ENCODE assay signal across 8 mouse cellular contexts in the genomic region with DNA sequence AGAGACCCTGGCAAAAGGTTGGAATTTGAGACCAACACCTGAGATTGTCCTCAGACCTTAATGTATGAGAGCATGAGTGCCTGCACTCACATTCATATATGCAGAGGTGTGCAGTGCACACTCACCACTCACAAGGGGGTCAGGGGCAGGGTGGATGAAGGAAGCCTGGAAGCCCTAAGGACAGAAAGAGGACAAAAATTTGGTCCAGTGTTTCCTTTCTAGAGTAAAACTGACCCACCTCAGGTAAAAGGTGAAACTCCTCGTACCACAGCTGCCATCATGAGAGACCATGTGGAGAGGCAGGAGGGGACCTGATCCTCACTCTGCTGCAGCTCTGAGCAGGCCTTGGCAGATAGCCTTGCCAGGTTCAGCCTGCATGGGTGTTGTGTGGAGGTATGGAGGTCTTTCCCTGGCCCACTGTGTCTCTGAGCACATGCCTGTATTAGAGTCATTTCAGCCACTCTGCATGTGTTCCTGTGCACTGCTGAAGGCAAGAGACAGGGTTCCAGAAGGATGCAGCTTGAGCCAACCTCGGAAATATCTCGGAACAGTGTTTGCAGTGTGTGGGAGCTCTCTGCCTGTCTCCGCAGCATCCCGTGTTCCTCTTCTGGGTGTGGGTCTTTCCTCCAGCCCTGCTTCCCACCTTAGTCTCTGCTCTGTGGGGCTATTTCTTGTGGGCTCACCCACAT. TPM values are rescaled to one million over a fixed set of nuclear protein-coding genes. Genes with fewer than 3 reads are reported as not detected.
DNase-seq lines count a peak whose midpoint lies in the region; ATAC-seq lines count a peak whose summit lies in the region.

No protein-coding gene starts in this region.

- H3K27me3 ChIP-seq in liver, embryonic 11.5 days (replicated peaks; ENCODE audit: control insufficient read depth, insufficient read depth, low read length): peaks cover 12% of the 10 kb centered on the region
- H3K27me3 ChIP-seq in intestine, embryonic 15.5 days (replicated peaks): peaks cover 8% of the 10 kb centered on the region; the same call in 1 of the 2 replicates
- no peaks in the 10 kb centered on the region for H3K27me3 ChIP-seq in neural tube, embryonic 14.5 days (ENCODE audit: control insufficient read depth, insufficient read depth, low read length)

- 94% methylated on average over 5 of the region's 5 CpGs for WGBS in liver, embryonic 11.5 days
- 78% methylated on average over 5 of the region's 5 CpGs for WGBS in intestine, embryonic 15.5 days
- WGBS in neural tube, embryonic 14.5 days: 81% methylated on average over 5 of the region's 5 CpGs

- H3K36me3 ChIP-seq in liver, embryonic 11.5 days (ENCODE audit: control insufficient read depth, insufficient read depth, low read length): no peaks in the 10 kb centered on the region; the same call in 1 of the 2 replicates
- no peaks in the 10 kb centered on the region for H3K36me3 ChIP-seq in intestine, embryonic 15.5 days
- no peaks in the 10 kb centered on the region for H3K36me3 ChIP-seq in neural tube, embryonic 14.5 days (ENCODE audit: control insufficient read depth, insufficient read depth, low read length)

- no peak overlapping the region for H3K27ac ChIP-seq in liver, embryonic 11.5 days (ENCODE audit: low read depth, low read length)
- H3K27ac ChIP-seq in intestine, embryonic 15.5 days: no peak overlapping the region
- no peak overlapping the region for H3K27ac ChIP-seq in neural tube, embryonic 14.5 days (ENCODE audit: low read depth, low read length)

- H3K4me1 ChIP-seq in liver, embryonic 11.5 days (replicated peaks; ENCODE audit: control insufficient read depth, insufficient read depth, low read length): peaks cover 28% of the 10 kb centered on the region
- peaks cover 25% of the 10 kb centered on the region for H3K4me1 ChIP-seq in intestine, embryonic 15.5 days (replicated peaks)
- H3K4me1 ChIP-seq in neural tube, embryonic 14.5 days (ENCODE audit: control insufficient read depth, insufficient read depth, low read length): peaks cover 27% of the 10 kb centered on the region

- H3K4me2 ChIP-seq in liver, embryonic 11.5 days: peak overlapping the region; percentile 97
- H3K4me2 ChIP-seq in intestine, embryonic 15.5 days (replicated peaks): peak overlapping the region; percentile 88
- H3K4me2 ChIP-seq in neural tube, embryonic 14.5 days (ENCODE audit: low read depth, low read length): peak overlapping the region; percentile 73

- ATAC-seq in liver, embryonic 11.5 days (replicated peaks; ENCODE audit: low FRiP score): no peak
- no peak for ATAC-seq in intestine, embryonic 15.5 days
- ATAC-seq in neural tube, embryonic 14.5 days (ENCODE audit: low read depth): no peak

- no peak overlapping the region for H3K9ac ChIP-seq in liver, embryonic 11.5 days (ENCODE audit: low read depth, low read length)
- H3K9ac ChIP-seq in intestine, embryonic 15.5 days: no peak overlapping the region; the same call in 1 of the 2 replicates
- peak overlapping the region; percentile 91; the same call in 1 of the 2 replicates for H3K9ac ChIP-seq in neural tube, embryonic 14.5 days (replicated peaks; ENCODE audit: low read depth, low read length)

- DNase-seq in cerebellum, adult 11-12 months: peak; percentile 64
- DNase-seq in cerebellum, adult 8-10 months: no peak
- no peak for DNase-seq in liver, embryonic 11.5 days (ENCODE audit: low spot score)
- no peak for DNase-seq in liver
- DNase-seq in left cerebral cortex, adult 11 months (ENCODE audit: low spot score): no peak
- DNase-seq in urinary bladder, postnatal 14 days (ENCODE audit: low spot score): no peak

- H3K4me3 ChIP-seq in liver, embryonic 11.5 days (ENCODE audit: low read depth, low read length): peak overlapping the region; percentile 9; the same call in 1 of the 2 replicates
- no peak overlapping the region; the same call in 1 of the 2 replicates for H3K4me3 ChIP-seq in intestine, embryonic 15.5 days (replicated peaks)
- H3K4me3 ChIP-seq in neural tube, embryonic 14.5 days (ENCODE audit: low read depth, low read length): peak overlapping the region; percentile 83

- no peaks in the 10 kb centered on the region for H3K9me3 ChIP-seq in liver, embryonic 11.5 days (ENCODE audit: control insufficient read depth, low read length)
- no peaks in the 10 kb centered on the region for H3K9me3 ChIP-seq in intestine, embryonic 15.5 days
- no peaks in the 10 kb centered on the region for H3K9me3 ChIP-seq in neural tube, embryonic 14.5 days (ENCODE audit: control insufficient read depth, low read length)

RNA-seq across cellular contexts. Expression of gene Hist3h2a, which starts 2.9 kb away (rescaled TPM):
- polyA plus RNA-seq in liver, embryonic 11.5 days (2014; fragmentation: Nextera tagmentation; extraction: Ambion mirVana): 12.0 and 14.5 TPM in 2 replicates
- polyA plus RNA-seq in intestine, embryonic 15.5 days (2015; fragmentation: Nextera tagmentation; extraction: Ambion mirVana): 27.2 and 28.3 TPM in 2 replicates
- 80.7 and 98.2 TPM in 2 replicates for polyA plus RNA-seq in neural tube, embryonic 14.5 days (2014; fragmentation: Nextera tagmentation; extraction: Ambion mirVana)

RNA-seq across cellular contexts. Expression of gene Trim17, which starts 2.9 kb away (rescaled TPM):
- 0.23 and 0.38 TPM in 2 replicates for polyA plus RNA-seq in liver, embryonic 11.5 days (2014; fragmentation: Nextera tagmentation; extraction: Ambion mirVana)
- 0.16 and 0.35 TPM in 2 replicates for polyA plus RNA-seq in intestine, embryonic 15.5 days (2015; fragmentation: Nextera tagmentation; extraction: Ambion mirVana)
- polyA plus RNA-seq in neural tube, embryonic 14.5 days (2014; fragmentation: Nextera tagmentation; extraction: Ambion mirVana): 0.80 and 1.5 TPM in 2 replicates

RNA-seq across cellular contexts. Expression of gene Hist3h2ba, which starts 8.7 kb away (rescaled TPM):
- 6.3 and 6.9 TPM in 2 replicates for polyA plus RNA-seq in liver, embryonic 11.5 days (2014; fragmentation: Nextera tagmentation; extraction: Ambion mirVana)
- 39.9 and 40.0 TPM in 2 replicates for polyA plus RNA-seq in intestine, embryonic 15.5 days (2015; fragmentation: Nextera tagmentation; extraction: Ambion mirVana)
- 115 and 117 TPM in 2 replicates for polyA plus RNA-seq in neural tube, embryonic 14.5 days (2014; fragmentation: Nextera tagmentation; extraction: Ambion mirVana)

RNA-seq across cellular contexts. Expression of gene Rnf187, which starts 18.7 kb away (rescaled TPM):
- polyA plus RNA-seq in liver, embryonic 11.5 days (2014; fragmentation: Nextera tagmentation; extraction: Ambion mirVana): 229 and 240 TPM in 2 replicates
- polyA plus RNA-seq in intestine, embryonic 15.5 days (2015; fragmentation: Nextera tagmentation; extraction: Ambion mirVana): 201 and 207 TPM in 2 replicates
- 661 and 689 TPM in 2 replicates for polyA plus RNA-seq in neural tube, embryonic 14.5 days (2014; fragmentation: Nextera tagmentation; extraction: Ambion mirVana)

RNA-seq across cellular contexts. Expression of gene Trim11, which starts 20.5 kb away (rescaled TPM):
- polyA plus RNA-seq in liver, embryonic 11.5 days (2014; fragmentation: Nextera tagmentation; extraction: Ambion mirVana): 17.3 and 17.8 TPM in 2 replicates
- polyA plus RNA-seq in intestine, embryonic 15.5 days (2015; fragmentation: Nextera tagmentation; extraction: Ambion mirVana): 16.0 and 17.0 TPM in 2 replicates
- 20.4 TPM in 2 replicates for polyA plus RNA-seq in neural tube, embryonic 14.5 days (2014; fragmentation: Nextera tagmentation; extraction: Ambion mirVana)
